Mouse (Mus musculus): ENCODE data around the gene Pip4k2c. TPM values are rescaled to one million over a fixed set of nuclear protein-coding genes. Genes with fewer than 3 reads are reported as not detected.

The Pip4k2c gene
- total RNA-seq, 2 experiments from 2014 or later, result 9.7 to 12.1 TPM

GRCm38 (mm10) chr10:127189651-127190381 lies 21.6 kb downstream of the Pip4k2c start, which contains the start of gene Arhgef25:
Gene Arhgef25 (minus strand): TSS chr10:127190083.
- ATAC-seq (replicated peaks; ENCODE audit: poor library complexity), result no peak; the same call in 1 of the 2 replicates

GRCm38 (mm10) chr10:127189116-127189650 lies 22.2 kb downstream of the Pip4k2c start:
- ATAC-seq (replicated peaks; ENCODE audit: poor library complexity), result peak; percentile 62

- peak; percentile 26 for ATAC-seq (replicated peaks; ENCODE audit: poor library complexity)
Observed at GRCm38 (mm10) chr10:127188465-127189115, 22.8 kb downstream of the Pip4k2c start.

- ATAC-seq (replicated peaks; ENCODE audit: poor library complexity), result no peak
Observed at GRCm38 (mm10) chr10:127188079-127188453, 23.3 kb downstream of the Pip4k2c start.

GRCm38 (mm10) chr10:127187371-127188078 lies 23.9 kb downstream of the Pip4k2c start:
- no peak for ATAC-seq (replicated peaks; ENCODE audit: poor library complexity)

GRCm38 (mm10) chr10:127186451-127186850 lies 24.9 kb downstream of the Pip4k2c start:
- peak; percentile 32 for ATAC-seq (replicated peaks; ENCODE audit: poor library complexity)

GRCm38 (mm10) chr10:127185506-127185905 lies 25.9 kb downstream of the Pip4k2c start:
- ATAC-seq (replicated peaks; ENCODE audit: poor library complexity), result no peak

GRCm38 (mm10) chr10:127185101-127185500 lies 26.3 kb downstream of the Pip4k2c start:
- no peak for ATAC-seq (replicated peaks; ENCODE audit: poor library complexity)

GRCm38 (mm10) chr10:127183759-127184158 lies 27.6 kb downstream of the Pip4k2c start:
- peak; percentile 23 for ATAC-seq (replicated peaks; ENCODE audit: poor library complexity)

- no peak for ATAC-seq (replicated peaks; ENCODE audit: poor library complexity)
Observed at GRCm38 (mm10) chr10:127182624-127183023, 28.8 kb downstream of the Pip4k2c start.

- ATAC-seq (replicated peaks; ENCODE audit: poor library complexity), result no peak
Observed at GRCm38 (mm10) chr10:127181566-127181965, 29.8 kb downstream of the Pip4k2c start.

- ATAC-seq (replicated peaks; ENCODE audit: poor library complexity), result no peak
Observed at GRCm38 (mm10) chr10:127180695-127181047, 30.7 kb downstream of the Pip4k2c start.

- ATAC-seq (replicated peaks; ENCODE audit: poor library complexity), result no peak
Observed at GRCm38 (mm10) chr10:127179871-127180694, 31.3 kb downstream of the Pip4k2c start, which contains the start of gene Slc26a10. Gene Slc26a10 (minus strand): TSS chr10:127180645.

GRCm38 (mm10) chr10:127178286-127179027 lies 32.9 kb downstream of the Pip4k2c start:
- ATAC-seq (replicated peaks; ENCODE audit: poor library complexity), result peak; percentile 13; the same call in 1 of the 2 replicates

GRCm38 (mm10) chr10:127177719-127178118 lies 33.7 kb downstream of the Pip4k2c start:
- ATAC-seq (replicated peaks; ENCODE audit: poor library complexity), result peak; percentile 77

GRCm38 (mm10) chr10:127177235-127177634 lies 34.1 kb downstream of the Pip4k2c start:
- no peak for ATAC-seq (replicated peaks; ENCODE audit: poor library complexity)

GRCm38 (mm10) chr10:127176756-127177155 lies 34.6 kb downstream of the Pip4k2c start:
- no peak for ATAC-seq (replicated peaks; ENCODE audit: poor library complexity)

GRCm38 (mm10) chr10:127176228-127176627 lies 35.2 kb downstream of the Pip4k2c start:
- no peak for ATAC-seq (replicated peaks; ENCODE audit: poor library complexity)

GRCm38 (mm10) chr10:127174170-127174569 lies 37.2 kb downstream of the Pip4k2c start:
- no peak for ATAC-seq (replicated peaks; ENCODE audit: poor library complexity)

All from megakaryocyte progenitor cell, adult 5-6 weeks (primary cell).